Mouse (Mus musculus) midbrain, embryonic 16.5 days (tissue): ENCODE measurements around the gene Jpt2. TPM values are rescaled to one million over a fixed set of nuclear protein-coding genes. Genes with fewer than 3 reads are reported as not detected.

ENCODE experiments used
- ATAC-seq: fragments of 200-750 bp; cut with Nextera tagmentation; 2 replicates; pipeline ENCODE4 v1.8.0; 2017; ENCODE audit warnings: moderate TSS enrichment
- H3K27ac ChIP-seq: fragments of 300-500 bp; sonication (generic); 2 replicates; pipeline ENCODE4 v1.5.1; 2014; ENCODE audit warnings: mild to moderate bottlenecking, low read length, mixed read lengths
- H3K27me3 ChIP-seq: fragments of 300-500 bp; sonication (generic); 2 replicates; pipeline ENCODE4 v1.6.1; 2014; ENCODE audit warnings: low read depth, low read length, mixed read lengths; ENCODE audit not compliant: control insufficient read depth, insufficient read depth
- H3K36me3 ChIP-seq: fragments of 300-500 bp; sonication (generic); 2 replicates; pipeline ENCODE4 v1.6.1; 2014; ENCODE audit warnings: mild to moderate bottlenecking, low read length, moderate library complexity, mixed read lengths; ENCODE audit not compliant: control insufficient read depth, insufficient read depth
- H3K4me1 ChIP-seq: fragments of 300-500 bp; sonication (generic); 2 replicates; pipeline ENCODE4 v1.6.1; 2014; ENCODE audit warnings: mild to moderate bottlenecking, low read length, mixed read lengths; ENCODE audit not compliant: control insufficient read depth, insufficient read depth
- H3K4me2 ChIP-seq: fragments of 300-500 bp; sonication (generic); 2 replicates; pipeline ENCODE4 v1.6.1; 2014; ENCODE audit warnings: mild to moderate bottlenecking, low read length, mixed read lengths
- H3K4me3 ChIP-seq: fragments of 300-500 bp; sonication (generic); 2 replicates; pipeline ENCODE4 v1.5.1; 2014; ENCODE audit warnings: low read depth, mild to moderate bottlenecking, low read length, moderate library complexity, mixed read lengths
- H3K9ac ChIP-seq: fragments of 300-500 bp; sonication (generic); 2 replicates; pipeline ENCODE4 v1.6.1; 2014; ENCODE audit warnings: low read depth, low read length, mixed read lengths
- H3K9me3 ChIP-seq: fragments of 300-500 bp; sonication (generic); replicated peaks from 2 replicates; pipeline ENCODE4 v1.6.1; 2014; ENCODE audit warnings: mild to moderate bottlenecking, low read length, mixed read lengths; ENCODE audit not compliant: control insufficient read depth, poor library complexity, severe bottlenecking
- WGBS: fragments of 180-500 bp; shearing (Covaris S2); extraction: QIAGEN DNeasy Blood & Tissue Kit; methylation state at CpG from one replicate; pipeline ENCODE4 v1.1.7; 2014; 5-methylcytosine and 5-hydroxymethylcytosine counted together
- polyA plus RNA-seq: library from polyadenylated mRNA; unstranded; fragments of >200 nt; fragmentation: Nextera tagmentation; extraction: Ambion mirVana; gene quantifications from 2 replicates; pipeline ENCODE4 v1.2.1, GENCODE M21; 2015

Jpt2 gene
- polyA plus RNA-seq, 1 experiment from 2014 or later = 86.2 TPM

GRCm38 (mm10) chr17:24932431-24932830 lies 28.1 kb downstream of the Jpt2 start:
- WGBS = 96% methylated on average over 4 of the region's 4 CpGs
- H3K4me2 ChIP-seq = no peak overlapping the region
- H3K4me3 ChIP-seq = no peak overlapping the region
- H3K27ac ChIP-seq = no peak overlapping the region
- no peak overlapping the region for H3K9ac ChIP-seq
- H3K27me3 ChIP-seq = no peaks in the 10 kb centered on the region
- peaks cover 30% of the 10 kb centered on the region for H3K4me1 ChIP-seq
- H3K36me3 ChIP-seq = peaks cover 7% of the 10 kb centered on the region
- ATAC-seq = no peak
- no peaks in the 10 kb centered on the region for H3K9me3 ChIP-seq

GRCm38 (mm10) chr17:24929506-24929905 lies 31.0 kb downstream of the Jpt2 start:
- peaks cover 23% of the 10 kb centered on the region for H3K36me3 ChIP-seq

GRCm38 (mm10) chr17:24923246-24923645 lies 37.2 kb downstream of the Jpt2 start:
- no peak overlapping the region for H3K4me2 ChIP-seq
- 96% methylated on average over 1 of the region's 1 CpGs for WGBS

More at GRCm38 (mm10) chr17:24929506-24929905, 31.0 kb downstream of the Jpt2 start:
- Histone ChIP-seq H3K4me3 (no peak overlapping the region), H3K9ac (no peak overlapping the region), H3K4me1 (peaks cover 15% of the 10 kb centered on the region), H3K27me3 (no peaks in the 10 kb centered on the region), H3K27ac (no peak overlapping the region), H3K9me3 (no peaks in the 10 kb centered on the region), H3K4me2 (no peak overlapping the region)
- 78% methylated on average over 1 of the region's 1 CpGs for WGBS
- no peak for ATAC-seq

GRCm38 (mm10) chr17:24913984-24914383 lies 46.5 kb downstream of the Jpt2 start:
- Histone ChIP-seq H3K4me1 (no peaks in the 10 kb centered on the region), H3K27me3 (no peaks in the 10 kb centered on the region), H3K4me3 (no peak overlapping the region), H3K9me3 (no peaks in the 10 kb centered on the region), H3K27ac (no peak overlapping the region), H3K9ac (no peak overlapping the region), H3K4me2 (no peak overlapping the region), H3K36me3 (peaks cover 69% of the 10 kb centered on the region)
- ATAC-seq = no peak

More at GRCm38 (mm10) chr17:24923246-24923645, 37.2 kb downstream of the Jpt2 start:
- Histone ChIP-seq H3K36me3 (peaks cover 72% of the 10 kb centered on the region), H3K27me3 (no peaks in the 10 kb centered on the region), H3K4me1 (no peaks in the 10 kb centered on the region), H3K27ac (no peak overlapping the region), H3K4me3 (no peak overlapping the region), H3K9ac (no peak overlapping the region), H3K9me3 (no peaks in the 10 kb centered on the region)
- no peak for ATAC-seq

GRCm38 (mm10) chr17:24907591-24907990 lies 52.9 kb downstream of the Jpt2 start:
- peaks cover 62% of the 10 kb centered on the region for H3K36me3 ChIP-seq
- H3K4me2 ChIP-seq = no peak overlapping the region
- no peak for ATAC-seq
- no peak overlapping the region for H3K9ac ChIP-seq
- no peaks in the 10 kb centered on the region for H3K27me3 ChIP-seq
- H3K4me1 ChIP-seq = no peaks in the 10 kb centered on the region
- WGBS = 100% methylated on average over 2 of the region's 2 CpGs
- H3K4me3 ChIP-seq = no peak overlapping the region
- H3K9me3 ChIP-seq = no peaks in the 10 kb centered on the region
- H3K27ac ChIP-seq = no peak overlapping the region

- no peak overlapping the region for H3K4me2 ChIP-seq
- H3K4me3 ChIP-seq = no peak overlapping the region
- no peaks in the 10 kb centered on the region for H3K9me3 ChIP-seq
- no peak overlapping the region for H3K27ac ChIP-seq
- H3K27me3 ChIP-seq = no peaks in the 10 kb centered on the region
- ATAC-seq = no peak
- no peak overlapping the region for H3K9ac ChIP-seq
- no peaks in the 10 kb centered on the region for H3K4me1 ChIP-seq
- 93% methylated on average over 9 of the region's 9 CpGs for WGBS
- H3K36me3 ChIP-seq = peaks cover 73% of the 10 kb centered on the region
These were observed 56.7 kb downstream of the Jpt2 start for GRCm38 (mm10) chr17:24903767-24904166.

- Histone ChIP-seq H3K27me3 (no peaks in the 10 kb centered on the region), H3K27ac (no peak overlapping the region), H3K4me1 (peaks cover under 1% of the 10 kb centered on the region), H3K36me3 (peaks cover 73% of the 10 kb centered on the region), H3K9me3 (no peaks in the 10 kb centered on the region), H3K9ac (no peak overlapping the region), H3K4me2 (no peak overlapping the region), H3K4me3 (no peak overlapping the region)
- 73% methylated on average over 9 of the region's 9 CpGs for WGBS
- no peak for ATAC-seq
These were observed 57.6 kb downstream of the Jpt2 start for GRCm38 (mm10) chr17:24902671-24903474.

- peaks cover 69% of the 10 kb centered on the region for H3K36me3 ChIP-seq
- no peak for ATAC-seq
- H3K9ac ChIP-seq = no peak overlapping the region
- WGBS = 89% methylated on average over 5 of the region's 5 CpGs
- no peak overlapping the region for H3K4me2 ChIP-seq
- H3K9me3 ChIP-seq = no peaks in the 10 kb centered on the region
- H3K27ac ChIP-seq = no peak overlapping the region
- H3K4me1 ChIP-seq = peaks cover 8% of the 10 kb centered on the region
- H3K27me3 ChIP-seq = no peaks in the 10 kb centered on the region
- H3K4me3 ChIP-seq = no peak overlapping the region
These were observed 58.4 kb downstream of the Jpt2 start for GRCm38 (mm10) chr17:24902124-24902523.

GRCm38 (mm10) chr17:24900014-24900413 lies 60.5 kb downstream of the Jpt2 start:
- Histone ChIP-seq H3K9me3 (no peaks in the 10 kb centered on the region), H3K4me1 (peaks cover 21% of the 10 kb centered on the region), H3K9ac (no peak overlapping the region), H3K27me3 (no peaks in the 10 kb centered on the region), H3K27ac (no peak overlapping the region), H3K4me3 (no peak overlapping the region), H3K36me3 (peaks cover 62% of the 10 kb centered on the region), H3K4me2 (no peak overlapping the region)
- no peak for ATAC-seq
- 94% methylated on average over 6 of the region's 6 CpGs for WGBS
